Mouse (Mus musculus) urinary bladder, postnatal 0 days (tissue): ENCODE data around the gene Ell3. TPM values are rescaled to one million over a fixed set of nuclear protein-coding genes. Genes with fewer than 3 reads are reported as not detected.

Experiments
- microRNA-seq: library from miRNA; unstranded; fragments of <30 nt; microRNA quantifications from one replicate; pipeline ENCODE4, GENCODE M21; 2016
- polyA plus RNA-seq: library from polyadenylated mRNA; unstranded; fragments of >200 nt; fragmentation: Nextera tagmentation; extraction: Ambion mirVana; gene quantifications from 2 replicates; pipeline ENCODE4 v1.2.1, GENCODE M21; 2015

The Ell3 gene
- polyA plus RNA-seq: 1.7 and 2.0 TPM in 2 replicates

DNA sequence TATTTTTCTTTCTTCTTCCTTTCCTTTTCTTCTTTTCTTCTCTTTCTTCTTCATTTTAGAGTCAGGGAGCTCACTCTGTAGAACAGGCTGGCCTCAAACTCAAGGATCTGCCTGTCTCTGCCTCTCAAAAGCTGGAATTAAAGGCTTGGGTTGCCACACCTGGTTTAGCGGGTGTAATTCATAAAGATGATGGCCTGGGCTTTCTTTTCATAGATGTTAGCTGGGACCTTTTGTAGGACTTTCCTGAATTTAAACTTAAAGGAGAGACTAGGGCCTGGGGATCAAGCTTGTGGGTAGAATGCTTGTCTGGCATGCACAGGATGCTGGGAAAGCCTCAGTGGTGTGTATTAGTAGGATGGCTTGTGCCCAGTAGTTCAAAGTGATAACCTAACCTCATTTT is at the start of gene Ell3:
Gene Ell3 (minus strand): TSS at position 101 of the 400 bp plus-strand sequence.

DNA sequence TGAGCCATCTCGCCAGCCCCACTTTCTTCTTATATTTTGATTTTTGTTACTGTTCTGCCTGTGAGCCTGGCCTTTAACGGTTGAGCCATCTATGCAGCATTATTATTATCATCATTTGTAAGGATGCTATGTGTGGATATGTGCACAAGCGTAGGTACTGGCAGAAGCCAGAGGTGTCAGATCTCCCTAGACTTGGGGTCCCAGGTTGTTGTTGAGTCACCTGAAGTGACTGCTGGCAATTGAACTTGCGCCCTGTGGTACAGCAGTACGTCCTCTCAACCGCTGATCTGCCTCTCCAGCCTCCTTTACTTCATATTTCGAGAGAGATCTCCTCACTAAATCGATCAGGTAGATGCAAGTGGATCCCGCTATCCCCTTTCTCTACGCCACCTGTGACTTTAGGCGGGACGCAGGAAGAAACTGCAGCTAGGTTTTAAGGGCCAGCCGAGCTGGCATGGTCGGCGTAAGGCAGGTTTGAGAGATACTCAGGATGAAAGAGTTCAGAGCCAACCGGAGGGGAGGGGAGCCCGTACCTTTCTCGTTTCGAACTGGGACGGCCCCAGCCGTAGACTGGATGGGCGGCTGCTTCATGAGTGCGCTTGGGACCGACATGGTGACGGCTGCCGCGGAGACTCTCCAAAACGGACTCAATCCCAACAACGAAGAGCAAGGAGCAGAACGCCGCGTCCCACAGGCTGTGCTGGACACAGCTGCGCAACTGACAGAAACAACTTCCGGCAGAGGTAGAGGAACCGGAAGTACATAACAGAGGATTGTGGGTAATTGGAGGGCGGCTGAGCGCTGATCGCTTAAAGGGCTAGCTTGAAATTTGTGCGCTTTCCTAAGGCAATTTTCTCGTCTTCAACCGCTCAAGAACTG is 29.5 kb upstream of the Ell3 start, which contains the start of gene Mfap1b:
Gene Mfap1b (minus strand): TSS at position 767 of the 879 bp plus-strand sequence.

DNA sequence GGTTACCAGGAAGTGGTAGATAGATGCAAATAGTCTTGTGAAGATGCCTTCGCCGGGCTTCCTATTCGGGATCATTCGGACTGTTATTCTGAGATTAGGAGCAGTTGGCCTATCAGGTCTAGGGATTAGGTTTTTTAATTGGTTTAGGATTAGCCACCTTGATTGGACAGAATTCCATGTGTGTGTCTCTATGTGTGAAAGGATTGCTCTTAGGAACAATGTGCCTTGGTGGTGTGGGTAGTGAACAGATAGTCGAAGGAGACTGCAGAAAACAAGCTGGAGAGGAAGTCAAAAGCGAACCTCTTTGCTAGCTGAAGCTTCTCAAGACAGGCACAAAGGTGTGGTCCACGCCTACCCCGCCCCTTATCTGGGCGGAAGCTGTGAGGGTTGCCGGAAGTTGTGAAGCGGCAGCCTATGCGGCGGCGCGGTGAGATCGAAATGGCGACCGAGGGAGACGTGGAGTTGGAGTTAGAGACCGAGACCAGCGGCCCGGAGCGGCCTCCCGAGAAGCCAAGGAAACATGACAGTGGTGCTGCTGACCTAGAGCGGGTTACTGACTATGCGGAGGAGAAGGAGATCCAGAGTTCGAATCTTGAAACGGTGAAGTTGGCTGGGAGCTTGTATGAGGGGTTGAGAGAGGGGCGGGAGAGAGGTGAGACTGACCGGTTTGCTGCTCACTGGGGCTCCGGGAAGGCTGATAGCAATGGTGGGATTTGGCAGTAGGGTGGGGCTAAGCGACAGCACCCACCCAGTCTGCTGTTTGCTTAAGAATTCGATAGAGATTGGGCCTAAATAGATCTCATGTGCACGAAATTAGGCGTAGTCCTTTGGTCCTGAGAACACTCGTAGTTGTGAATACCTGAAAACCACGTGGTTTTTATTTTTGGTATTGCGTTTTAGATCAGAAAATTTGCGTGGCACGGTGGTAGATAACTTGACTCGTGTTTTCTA is 12.9 kb upstream of the Ell3 start, which contains the start of gene Serinc4:
Gene Serinc4 (minus strand): TSS at position 90 of the 951 bp plus-strand sequence.

DNA sequence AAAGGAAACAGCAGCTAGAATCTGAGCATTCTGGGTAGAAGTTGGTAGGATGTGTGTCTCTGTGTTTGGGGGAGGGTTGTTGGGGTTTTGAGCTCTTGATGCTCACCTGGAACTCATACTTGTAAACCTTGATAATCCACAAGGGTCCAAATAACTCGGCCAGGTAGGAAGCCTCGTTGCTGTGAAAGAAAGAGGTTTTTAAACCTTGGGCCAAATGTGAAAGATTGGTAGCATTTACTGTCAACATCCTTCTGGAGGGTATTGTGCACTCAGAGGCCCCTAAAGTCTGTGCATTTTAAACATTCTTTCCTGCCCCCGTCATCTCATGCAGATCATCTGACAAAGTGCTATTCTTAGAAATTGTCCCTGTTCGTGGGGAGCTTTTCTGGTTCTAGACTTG is 8.9 kb upstream of the Ell3 start, which contains the start of gene Hypk:
Gene Hypk (plus strand): TSS at position 301 of the 400 bp plus-strand sequence.

DNA sequence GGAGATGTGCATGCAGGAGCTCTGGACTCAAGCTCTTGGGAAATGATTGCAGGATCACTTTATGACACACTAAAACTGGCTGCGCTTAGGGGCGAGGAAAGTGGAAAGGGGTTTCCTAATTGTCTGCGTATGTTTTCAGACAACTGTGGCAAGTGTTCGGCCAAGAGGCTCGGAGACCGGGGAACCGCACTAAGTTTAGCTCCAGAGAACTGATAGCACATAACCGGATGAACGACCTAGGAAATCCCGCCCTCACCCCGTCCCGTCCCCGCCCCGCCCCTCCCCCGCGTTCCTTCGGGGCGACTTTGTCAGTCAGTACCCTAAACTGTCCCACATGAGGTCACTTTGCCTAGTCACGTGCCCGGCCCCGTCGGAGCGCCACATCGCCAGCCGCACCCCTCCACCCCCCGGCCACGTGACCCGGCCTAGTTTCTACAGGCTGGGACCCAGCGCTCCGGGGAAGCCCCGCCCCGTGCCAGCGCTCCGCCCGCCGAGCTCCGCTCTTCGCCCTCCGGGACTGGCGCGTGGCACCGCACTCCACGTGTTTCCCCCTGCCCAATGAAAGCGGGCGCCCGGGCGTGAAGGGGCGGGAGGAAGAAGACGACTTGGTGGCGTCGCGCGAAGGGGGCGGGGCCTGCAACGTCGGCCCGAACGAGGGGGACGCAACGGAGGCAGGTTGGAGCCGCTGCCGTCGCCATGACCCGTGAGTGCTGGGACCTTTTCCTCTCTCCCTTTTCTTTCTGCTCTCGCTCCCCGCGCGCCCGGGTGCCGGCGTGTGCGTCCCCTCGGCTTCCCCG is 4.9 kb upstream of the Ell3 start, which contains the start of gene Serf2:
Gene Serf2 (plus strand): TSS at position 457 of the 797 bp plus-strand sequence.

DNA sequence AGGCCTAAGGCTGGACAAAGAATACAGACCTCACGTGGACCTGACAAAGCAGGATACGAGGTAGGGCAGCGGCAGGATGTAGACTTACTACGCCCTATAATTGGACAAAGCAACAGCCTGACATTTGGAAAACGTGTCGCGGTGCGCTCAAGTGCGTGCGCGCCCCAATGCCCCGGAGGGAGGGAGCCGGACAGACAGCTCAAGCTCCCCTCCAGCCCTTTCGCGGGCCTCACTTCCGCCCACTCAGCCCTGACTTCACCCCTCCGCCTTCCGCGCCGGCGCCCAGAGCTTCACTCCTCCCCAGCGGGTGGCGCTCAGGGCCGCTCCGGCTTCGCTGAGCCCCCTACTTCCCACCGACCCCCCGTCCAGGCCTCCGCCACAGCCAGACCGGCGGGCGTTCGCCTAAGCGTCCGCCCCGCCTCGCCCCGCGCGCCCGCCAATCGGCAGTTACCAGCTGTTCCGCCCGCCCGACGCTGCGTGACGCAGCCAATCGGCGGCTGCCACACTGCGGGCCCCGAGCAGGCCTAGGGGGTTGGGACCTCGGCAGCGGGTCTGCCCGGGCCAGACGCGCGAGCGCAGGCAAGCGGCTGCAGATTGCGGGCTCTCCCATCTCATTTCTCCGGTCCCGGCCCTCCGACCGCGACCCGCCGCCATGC is 30.6 kb downstream of the Ell3 start, which contains the start of the genes Pdia3 and Catsper2:
Gene Pdia3 (plus strand): TSS at position 389 of the 656 bp plus-strand sequence.
Gene Catsper2 (minus strand): TSS at position 406 of the 656 bp plus-strand sequence.

Small RNA genes within 50 kb of the gene (microRNA-seq; reads per million reads assigned to microRNA genes)
- not detected for gene Gm22953

Other genes with a start within 250 kb of the Ell3 start
- 15.2 and 16.1 TPM in 2 replicates for gene Trp53bp1, start 172.9 kb downstream of the Ell3 start, polyA plus RNA-seq
- 5.1 and 7.2 TPM in 2 replicates for gene Map1a, start 154.7 kb downstream of the Ell3 start, polyA plus RNA-seq
- gene Ppip5k1, start 88.9 kb downstream of the Ell3 start, polyA plus RNA-seq: 8.2 and 8.4 TPM in 2 replicates
- gene Ckmt1, start 86.6 kb downstream of the Ell3 start, polyA plus RNA-seq: 25.7 and 29.6 TPM in 2 replicates
- not detected in 2 replicates for gene Strc, start 57.1 kb downstream of the Ell3 start, polyA plus RNA-seq
- 344 and 398 TPM in 2 replicates for gene Pdia3, start 30.5 kb downstream of the Ell3 start, polyA plus RNA-seq
- 1.2 and 2.3 TPM in 2 replicates for gene Catsper2, start 30.5 kb downstream of the Ell3 start, polyA plus RNA-seq
- 369 and 420 TPM in 2 replicates for gene Serf2, start 4.9 kb upstream of the Ell3 start, polyA plus RNA-seq
- gene Hypk, start 9.0 kb upstream of the Ell3 start, polyA plus RNA-seq: 64.0 and 65.0 TPM in 2 replicates
- 0.06 and 0.17 TPM in 2 replicates for gene Serinc4, start 12.5 kb upstream of the Ell3 start, polyA plus RNA-seq
- gene Mfap1b, start 29.8 kb upstream of the Ell3 start, polyA plus RNA-seq: 26.0 and 30.9 TPM in 2 replicates
- gene Mfap1a, start 62.4 kb upstream of the Ell3 start, polyA plus RNA-seq: 12.4 and 13.6 TPM in 2 replicates
- 2.6 and 2.7 TPM in 2 replicates for gene Wdr76, start 62.4 kb upstream of the Ell3 start, polyA plus RNA-seq